Mouse (Mus musculus) midbrain, embryonic 10.5 days (tissue): ENCODE results near the gene Mbnl3. TPM values are rescaled to one million over a fixed set of nuclear protein-coding genes. Genes with fewer than 3 reads are reported as not detected.
A peak's percentile ranks its signal among the peaks of the same experiment; 100 is the strongest.

Source experiments
- DNase-seq: peaks from one replicate; pipeline ENCODE4 v3.0.0-alpha.2; 2017; ENCODE audit warnings: low spot score
- H3K27ac ChIP-seq: fragments of 300-500 bp; sonication (generic); replicated peaks from 2 replicates; pipeline ENCODE4 v1.5.1; 2016; ENCODE audit warnings: mild to moderate bottlenecking
- H3K27me3 ChIP-seq: fragments of 300-500 bp; sonication (generic); 2 replicates; pipeline ENCODE4 v1.6.1; 2016; ENCODE audit warnings: low read depth, mild to moderate bottlenecking; ENCODE audit not compliant: poor library complexity, severe bottlenecking
- H3K36me3 ChIP-seq: fragments of 300-500 bp; sonication (generic); 2 replicates; pipeline ENCODE4 v1.6.1; 2016; ENCODE audit warnings: mild to moderate bottlenecking, moderate library complexity
- H3K4me1 ChIP-seq: fragments of 300-500 bp; sonication (generic); 2 replicates; pipeline ENCODE4 v1.6.1; 2016
- H3K4me3 ChIP-seq: fragments of 300-500 bp; sonication (generic); 2 replicates; pipeline ENCODE4 v1.5.1; 2016; ENCODE audit warnings: mild to moderate bottlenecking, moderate library complexity
- H3K9me3 ChIP-seq: fragments of 300-500 bp; sonication (generic); replicated peaks from 2 replicates; pipeline ENCODE4 v1.6.1; 2016; ENCODE audit warnings: mild to moderate bottlenecking
- WGBS: fragments of 180-500 bp; shearing (Covaris S2); methylation state at CpG from one replicate; pipeline ENCODE4 v1.1.7; 2016; 5-methylcytosine and 5-hydroxymethylcytosine counted together
- polyA plus RNA-seq: library from polyadenylated mRNA; unstranded; fragments of >200 nt; fragmentation: Nextera tagmentation; extraction: Ambion mirVana; gene quantifications from 2 replicates; pipeline ENCODE4 v1.2.1, GENCODE M21; 2016

The Mbnl3 gene
- 3.6 and 4.0 TPM in 2 replicates for polyA plus RNA-seq

DNA sequence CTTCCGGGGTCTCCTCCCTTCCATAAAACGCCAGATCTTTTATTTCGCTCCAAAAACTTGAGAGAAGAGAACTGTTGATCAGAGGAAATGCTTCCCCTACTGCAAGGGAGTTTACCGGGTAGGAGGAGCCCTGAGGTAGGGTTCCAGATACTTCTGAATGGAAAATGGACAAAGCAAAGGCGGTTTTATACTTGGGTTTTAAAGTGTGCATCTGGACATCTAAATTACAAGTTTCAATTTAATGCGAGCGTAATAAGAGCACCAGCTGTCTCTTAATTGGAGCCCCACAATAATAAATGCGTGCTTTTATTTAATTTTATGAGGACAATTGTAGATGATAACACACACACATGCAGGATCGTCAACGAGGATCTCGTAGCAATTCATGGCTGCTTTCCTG, at the start of gene Mbnl3:
Gene Mbnl3 (minus strand): TSS at position 101 of the 400 bp plus-strand sequence.
- Histone ChIP-seq H3K27me3 (peaks cover 60% of the 10 kb centered on the region), H3K9me3 (0 out of 2 replicates have a peak, but pooled peaks cover 4% of the 10 kb centered on the region), H3K27ac (peak within 1 kb of the TSS; percentile 82), H3K4me3 (peak within 1 kb of the TSS; percentile 62), H3K4me1 (no peaks in the 10 kb centered on the region), H3K36me3 (no peaks in the 10 kb centered on the region)
- 43% methylated on average over 11 of the region's 11 CpGs for WGBS
- DNase-seq: no peak

DNA sequence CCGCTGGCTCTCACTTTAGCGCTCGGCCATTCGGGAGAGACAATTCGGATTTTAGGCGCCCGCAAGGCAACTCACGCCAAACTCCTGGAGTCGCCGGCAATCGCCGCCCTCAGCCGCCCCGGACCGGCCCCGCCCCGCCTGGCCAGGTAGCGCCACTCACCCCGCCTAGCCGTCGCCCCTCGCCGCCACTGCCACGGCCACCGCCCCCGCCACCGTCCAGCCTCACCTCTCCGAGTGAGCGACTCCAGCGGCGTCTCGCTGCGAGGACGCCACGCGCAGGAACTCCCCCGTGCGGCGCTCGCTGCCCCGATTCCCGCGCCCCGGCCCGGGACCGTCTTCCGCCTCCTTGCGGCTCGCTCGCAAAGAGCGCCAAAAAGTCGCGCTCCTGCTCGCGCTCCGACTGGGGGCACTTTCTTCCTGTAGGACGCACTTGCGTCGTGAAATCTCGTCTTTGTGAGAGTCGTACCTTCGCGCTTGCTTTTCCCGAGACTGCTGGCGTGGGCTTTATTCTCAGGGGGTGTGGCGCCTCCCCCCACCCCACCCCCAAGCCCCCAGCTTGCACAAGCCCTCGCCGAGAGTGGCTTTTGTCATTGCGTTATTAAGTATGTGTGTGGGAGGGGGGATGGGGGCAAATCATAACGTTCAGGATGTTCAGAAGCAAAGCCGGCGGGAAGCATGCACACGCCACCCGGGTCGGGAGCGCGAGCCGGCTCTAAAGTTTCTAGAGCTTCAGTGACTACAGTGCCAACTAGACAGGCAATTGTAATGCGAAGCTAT, 596 bp downstream of the Mbnl3 start:
- Histone ChIP-seq H3K27me3 (peaks cover 53% of the 10 kb centered on the region), H3K4me1 (no peaks in the 10 kb centered on the region), H3K36me3 (no peaks in the 10 kb centered on the region), H3K9me3 (0 out of 2 replicates have a peak, but pooled peaks cover 4% of the 10 kb centered on the region), H3K4me3 (peak overlapping the region; percentile 62), H3K27ac (peak overlapping the region; percentile 82)
- 20% methylated on average over 79 of the region's 79 CpGs for WGBS
- peak; percentile 61 for DNase-seq

DNA sequence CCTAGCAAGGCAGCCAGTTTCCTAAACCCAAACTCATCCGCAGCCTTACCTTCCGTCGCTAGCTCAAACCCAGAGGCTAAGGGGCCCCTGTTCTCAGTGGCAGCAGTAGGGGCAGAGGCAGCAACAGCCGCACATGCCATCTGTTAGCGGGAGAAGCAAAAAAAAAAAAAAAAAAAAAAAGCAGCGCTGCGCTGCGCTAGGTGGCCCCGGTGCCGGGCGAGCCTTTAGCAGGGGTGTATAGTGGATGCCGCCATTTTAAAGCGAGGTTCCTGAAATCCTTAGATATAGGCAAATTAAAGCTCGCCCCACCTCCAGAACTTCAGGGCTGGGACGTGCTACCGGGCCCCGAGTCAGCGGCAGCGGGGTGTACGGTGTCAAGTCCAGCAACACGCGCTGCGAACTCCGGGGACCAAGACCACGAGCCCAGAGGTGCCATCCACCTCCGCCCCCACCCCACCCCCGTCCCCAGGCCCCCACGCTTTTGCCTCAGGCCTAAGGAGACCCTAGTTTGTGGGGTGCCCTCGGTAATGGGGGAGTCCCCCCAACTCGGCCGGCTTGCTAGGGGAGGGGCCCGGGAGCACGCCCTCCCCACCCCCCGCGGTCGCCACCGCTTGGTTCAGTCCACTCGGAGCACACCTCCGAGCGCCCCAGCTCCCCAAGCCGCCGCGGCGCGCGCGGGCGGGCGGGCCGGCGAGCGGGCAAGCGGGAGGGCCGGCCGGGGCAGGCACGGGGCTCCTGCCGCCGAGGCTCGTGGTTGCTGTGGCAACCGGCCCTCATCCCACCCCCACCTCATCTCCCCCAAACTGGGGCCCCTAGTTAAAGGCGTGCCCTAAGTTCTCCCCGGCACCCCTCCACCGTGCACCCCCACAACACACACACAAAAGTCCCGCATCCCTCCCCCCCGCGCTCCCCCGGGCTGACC, 1.4 kb downstream of the Mbnl3 start:
- DNase-seq: peak; percentile 42
- no peaks in the 10 kb centered on the region for H3K4me1 ChIP-seq
- H3K27me3 ChIP-seq: peaks cover 50% of the 10 kb centered on the region
- peak overlapping the region; percentile 62 for H3K4me3 ChIP-seq
- no peaks in the 10 kb centered on the region for H3K36me3 ChIP-seq
- H3K9me3 ChIP-seq: 0 out of 2 replicates have a peak, but pooled peaks cover 4% of the 10 kb centered on the region
- 25% methylated on average over 66 of the region's 67 CpGs for WGBS
- H3K27ac ChIP-seq: peak overlapping the region; percentile 82

DNA sequence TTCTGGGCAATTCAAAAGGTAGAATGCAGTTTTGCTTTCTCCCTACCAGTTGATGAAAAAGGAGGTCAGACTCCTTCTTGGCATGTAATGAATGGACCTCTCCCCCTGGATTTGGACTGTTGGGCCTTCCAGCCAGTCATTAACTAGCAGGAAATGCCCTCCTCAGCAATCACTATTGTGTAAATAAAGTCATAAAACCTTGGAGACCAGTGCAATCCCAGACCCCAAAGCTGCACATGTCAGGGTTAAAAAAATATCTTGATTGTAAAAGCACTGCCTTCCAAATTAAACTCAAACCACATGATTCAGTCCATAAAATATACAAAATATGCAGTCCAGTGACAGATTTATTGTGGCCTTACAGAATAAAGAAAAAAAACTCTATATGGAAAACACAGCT, 9.3 kb downstream of the Mbnl3 start:
- H3K4me3 ChIP-seq: no peak overlapping the region
- H3K27ac ChIP-seq: no peak overlapping the region
- no peaks in the 10 kb centered on the region for H3K27me3 ChIP-seq
- no peak for DNase-seq
- H3K9me3 ChIP-seq: no peaks in the 10 kb centered on the region
- no peaks in the 10 kb centered on the region for H3K36me3 ChIP-seq
- H3K4me1 ChIP-seq: no peaks in the 10 kb centered on the region

DNA sequence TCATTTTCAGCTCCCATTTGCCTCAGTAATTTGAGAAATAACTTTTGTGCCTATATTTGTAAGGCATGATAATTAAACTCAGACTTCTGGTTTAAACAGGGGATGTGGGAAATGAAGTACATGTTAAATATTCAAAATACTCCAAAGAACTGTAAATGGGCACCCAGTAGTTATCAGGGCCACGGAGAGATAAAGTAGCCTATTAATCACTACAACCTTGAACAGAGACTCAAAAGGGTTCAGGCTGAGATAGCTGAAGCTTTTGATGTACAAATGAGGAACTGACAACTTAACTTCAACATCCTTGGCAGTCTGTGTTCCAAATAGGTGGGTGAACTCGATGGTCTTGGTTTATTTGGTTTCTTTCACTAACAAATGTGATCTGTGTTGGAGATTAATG, 34.4 kb downstream of the Mbnl3 start:
- Histone ChIP-seq H3K4me3 (no peak overlapping the region), H3K9me3 (no peaks in the 10 kb centered on the region), H3K36me3 (no peaks in the 10 kb centered on the region), H3K27me3 (0 out of 2 replicates have a peak, but pooled peaks cover 7% of the 10 kb centered on the region), H3K27ac (no peak overlapping the region), H3K4me1 (no peaks in the 10 kb centered on the region)
- DNase-seq: no peak
- whole genome bisulfite sequencing: 63% methylated on average over 2 of the region's 2 CpGs

DNA sequence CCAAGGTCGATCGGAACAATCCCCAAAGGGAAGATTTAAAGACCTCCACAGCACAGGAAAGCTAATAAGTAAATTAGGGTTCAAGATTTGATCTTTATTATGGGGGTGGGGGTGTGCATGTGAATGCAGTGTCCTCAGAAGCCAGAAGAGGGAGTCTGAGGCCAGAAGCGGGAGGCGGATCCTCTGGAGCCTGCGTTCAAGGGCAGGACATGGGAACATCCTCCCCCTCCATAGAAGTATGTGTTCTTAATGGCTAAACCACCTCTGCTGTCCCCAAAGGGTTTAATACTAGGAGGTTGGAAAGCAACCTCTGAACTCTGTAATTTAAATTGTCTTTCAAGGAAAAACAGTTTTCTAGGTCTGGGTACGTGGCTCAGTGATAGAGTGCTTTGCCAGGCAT, 34.9 kb downstream of the Mbnl3 start:
- Histone ChIP-seq H3K36me3 (no peaks in the 10 kb centered on the region), H3K9me3 (no peaks in the 10 kb centered on the region), H3K4me3 (no peak overlapping the region), H3K27ac (no peak overlapping the region), H3K4me1 (no peaks in the 10 kb centered on the region), H3K27me3 (0 out of 2 replicates have a peak, but pooled peaks cover 7% of the 10 kb centered on the region)
- 59% methylated on average over 6 of the region's 6 CpGs for WGBS
- no peak for DNase-seq

DNA sequence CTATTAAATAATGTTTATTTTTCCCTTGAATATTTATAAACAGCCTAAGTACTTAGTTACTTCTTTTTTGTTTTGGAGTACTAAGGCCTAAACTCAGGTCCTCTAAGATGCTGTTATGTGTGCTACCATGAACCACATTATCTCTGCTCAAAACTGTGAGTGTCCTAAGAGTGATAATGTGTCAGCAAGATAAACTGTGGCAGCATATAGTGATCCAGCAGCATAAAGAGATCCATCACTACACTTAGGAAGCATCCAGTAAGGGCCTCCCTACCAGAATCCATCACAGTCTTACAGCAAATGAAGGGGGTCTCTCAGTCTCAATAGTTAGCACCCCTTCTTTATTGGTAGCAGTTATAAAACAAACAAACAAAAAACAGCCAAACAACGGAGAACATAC, 35.9 kb downstream of the Mbnl3 start:
- Histone ChIP-seq H3K9me3 (no peaks in the 10 kb centered on the region), H3K27me3 (0 out of 2 replicates have a peak, but pooled peaks cover 10% of the 10 kb centered on the region), H3K4me1 (no peaks in the 10 kb centered on the region), H3K27ac (no peak overlapping the region), H3K4me3 (no peak overlapping the region), H3K36me3 (no peaks in the 10 kb centered on the region)
- DNase-seq: no peak
- 93% methylated on average over 1 of the region's 1 CpGs for WGBS

DNA sequence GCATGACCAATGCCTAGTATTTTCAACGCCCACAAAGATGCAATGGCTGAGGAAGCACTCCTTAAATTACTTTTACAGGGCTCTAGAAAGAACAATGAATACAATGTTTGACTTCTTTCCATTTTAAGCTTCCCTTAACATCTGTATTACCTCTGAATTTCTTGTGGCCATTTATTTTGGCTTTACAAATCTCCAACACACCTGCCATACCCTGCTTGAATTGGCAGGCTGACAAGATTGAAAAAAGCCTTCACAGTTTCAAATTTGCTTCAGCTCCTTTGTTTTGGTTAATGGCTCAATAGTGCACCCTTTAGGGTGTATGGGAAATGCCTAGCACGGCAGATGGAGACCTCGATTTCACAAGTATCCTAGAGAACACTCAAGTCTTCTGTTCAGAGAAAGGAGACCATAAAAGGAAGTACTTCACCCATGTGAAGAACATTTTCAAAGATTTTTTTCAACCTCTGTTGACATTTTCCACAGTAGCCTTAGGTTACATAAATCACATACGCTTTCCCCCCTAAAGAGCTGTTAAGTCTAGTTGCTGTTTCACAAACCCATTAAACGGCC, 36.8 kb downstream of the Mbnl3 start:
- DNase-seq: no peak
- H3K27me3 ChIP-seq: 0 out of 2 replicates have a peak, but pooled peaks cover 10% of the 10 kb centered on the region
- no peaks in the 10 kb centered on the region for H3K4me1 ChIP-seq
- no peaks in the 10 kb centered on the region for H3K9me3 ChIP-seq
- WGBS: 84% methylated on average over 5 of the region's 5 CpGs
- no peak overlapping the region for H3K27ac ChIP-seq
- no peaks in the 10 kb centered on the region for H3K36me3 ChIP-seq
- no peak overlapping the region for H3K4me3 ChIP-seq

DNA sequence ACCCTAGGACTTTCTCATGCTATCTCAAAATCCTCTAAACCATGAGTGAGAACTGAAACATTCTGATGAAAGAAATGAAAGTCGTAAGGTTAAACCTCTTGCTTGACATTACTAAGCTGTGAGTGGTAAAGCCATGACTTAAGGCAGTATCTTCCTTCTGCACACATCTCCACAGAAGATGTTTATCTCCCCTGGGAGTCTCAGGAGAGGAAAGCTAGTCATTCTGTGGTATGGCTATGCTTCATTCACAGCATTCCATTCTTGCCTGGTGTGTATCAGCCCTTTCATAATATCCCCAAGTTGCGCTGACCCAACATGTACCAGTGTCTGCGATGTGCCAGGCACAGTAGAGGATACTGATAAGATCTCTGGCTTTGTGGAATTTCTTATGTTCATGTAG, 38.4 kb downstream of the Mbnl3 start:
- 96% methylated on average over 3 of the region's 3 CpGs for WGBS
- Histone ChIP-seq H3K4me3 (no peak overlapping the region), H3K9me3 (no peaks in the 10 kb centered on the region)

DNA sequence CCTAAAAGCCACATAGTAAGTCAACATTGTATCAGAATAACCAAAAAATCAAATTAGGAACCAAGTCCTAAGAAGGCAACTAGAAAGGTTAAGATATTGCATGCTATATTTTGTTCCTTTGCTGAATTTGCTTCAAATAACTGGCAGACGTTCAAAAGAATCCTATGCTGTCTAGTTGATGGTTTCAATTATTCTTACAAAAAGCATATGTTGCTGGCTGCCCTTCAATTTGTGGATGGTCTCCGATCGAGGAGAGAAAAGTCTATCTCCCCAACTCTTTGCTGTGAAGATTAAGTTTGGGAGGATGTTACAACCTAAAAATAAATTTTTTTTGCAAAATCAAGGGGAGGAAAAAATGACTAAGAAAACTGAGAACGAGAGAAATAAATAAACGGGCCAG, 41.6 kb downstream of the Mbnl3 start:
- no peak overlapping the region for H3K4me3 ChIP-seq
- 85% methylated on average over 5 of the region's 5 CpGs for WGBS
- no peaks in the 10 kb centered on the region for H3K9me3 ChIP-seq
- no peak for DNase-seq
- H3K27me3 ChIP-seq: 0 out of 2 replicates have a peak, but pooled peaks cover 7% of the 10 kb centered on the region
- no peaks in the 10 kb centered on the region for H3K36me3 ChIP-seq
- no peak overlapping the region for H3K27ac ChIP-seq
- no peaks in the 10 kb centered on the region for H3K4me1 ChIP-seq

More for the DNA sequence above, 38.4 kb downstream of the Mbnl3 start:
- DNase-seq: no peak
- Histone ChIP-seq H3K27ac (no peak overlapping the region), H3K4me1 (no peaks in the 10 kb centered on the region), H3K27me3 (0 out of 2 replicates have a peak, but pooled peaks cover 10% of the 10 kb centered on the region), H3K36me3 (no peaks in the 10 kb centered on the region)

DNA sequence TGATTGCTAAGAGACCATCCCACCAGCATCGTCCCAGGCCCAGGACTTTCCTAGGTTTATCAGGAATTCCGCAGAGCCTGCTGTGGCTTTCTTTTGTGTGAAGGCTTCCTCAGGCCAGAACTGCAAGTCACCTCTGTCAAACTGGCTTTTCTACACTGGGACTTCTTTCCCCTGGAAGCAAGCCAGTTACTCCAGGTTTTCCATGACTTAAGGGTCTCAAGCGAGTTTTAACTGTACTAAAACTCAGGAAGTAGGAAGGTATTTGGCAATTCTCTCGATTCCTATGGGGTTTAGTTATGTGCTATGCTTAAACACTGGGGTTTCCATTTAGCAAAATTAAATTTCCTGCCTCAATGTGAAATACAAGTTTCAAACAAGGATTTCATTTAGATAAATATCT, 57.9 kb downstream of the Mbnl3 start:
- DNase-seq: no peak
- H3K4me3 ChIP-seq: no peak overlapping the region
- H3K27me3 ChIP-seq: no peaks in the 10 kb centered on the region
- no peaks in the 10 kb centered on the region for H3K36me3 ChIP-seq
- H3K27ac ChIP-seq: no peak overlapping the region
- WGBS: 65% methylated on average over 4 of the region's 4 CpGs
- H3K4me1 ChIP-seq: no peaks in the 10 kb centered on the region
- no peaks in the 10 kb centered on the region for H3K9me3 ChIP-seq

DNA sequence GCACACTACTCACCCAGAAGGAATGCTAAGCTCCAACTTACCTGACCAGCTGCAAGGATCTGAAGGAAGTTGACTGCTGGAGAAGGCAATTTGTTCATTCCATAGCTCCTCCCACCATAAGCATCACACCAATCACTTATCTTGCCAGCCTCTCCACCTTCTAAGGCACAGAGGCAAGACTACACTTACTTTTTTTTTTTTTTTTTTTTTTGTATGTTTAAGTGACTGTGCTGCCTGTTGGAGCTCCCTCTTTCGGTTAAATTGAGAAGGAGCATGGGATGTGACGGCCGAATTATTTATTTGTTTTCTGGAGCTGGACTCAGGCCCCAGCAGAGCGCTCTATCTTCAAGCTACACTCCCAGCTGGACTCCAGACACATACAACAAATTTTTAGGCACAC, 60.0 kb downstream of the Mbnl3 start:
- no peak overlapping the region for H3K4me3 ChIP-seq
- no peaks in the 10 kb centered on the region for H3K36me3 ChIP-seq
- H3K27me3 ChIP-seq: no peaks in the 10 kb centered on the region
- no peak for DNase-seq
- no peaks in the 10 kb centered on the region for H3K9me3 ChIP-seq
- whole genome bisulfite sequencing: 39% methylated on average over 4 of the region's 4 CpGs
- no peaks in the 10 kb centered on the region for H3K4me1 ChIP-seq
- H3K27ac ChIP-seq: no peak overlapping the region
